Mouse (Mus musculus): ENCODE results near the gene Fcna. TPM values are rescaled to one million over a fixed set of nuclear protein-coding genes. Genes with fewer than 3 reads are reported as not detected.
A peak's percentile ranks its signal among the peaks of the same experiment; 100 is the strongest.

The Fcna gene
- polyA plus RNA-seq, 1 experiment from 2014 or later, result 3.3 TPM

DNA sequence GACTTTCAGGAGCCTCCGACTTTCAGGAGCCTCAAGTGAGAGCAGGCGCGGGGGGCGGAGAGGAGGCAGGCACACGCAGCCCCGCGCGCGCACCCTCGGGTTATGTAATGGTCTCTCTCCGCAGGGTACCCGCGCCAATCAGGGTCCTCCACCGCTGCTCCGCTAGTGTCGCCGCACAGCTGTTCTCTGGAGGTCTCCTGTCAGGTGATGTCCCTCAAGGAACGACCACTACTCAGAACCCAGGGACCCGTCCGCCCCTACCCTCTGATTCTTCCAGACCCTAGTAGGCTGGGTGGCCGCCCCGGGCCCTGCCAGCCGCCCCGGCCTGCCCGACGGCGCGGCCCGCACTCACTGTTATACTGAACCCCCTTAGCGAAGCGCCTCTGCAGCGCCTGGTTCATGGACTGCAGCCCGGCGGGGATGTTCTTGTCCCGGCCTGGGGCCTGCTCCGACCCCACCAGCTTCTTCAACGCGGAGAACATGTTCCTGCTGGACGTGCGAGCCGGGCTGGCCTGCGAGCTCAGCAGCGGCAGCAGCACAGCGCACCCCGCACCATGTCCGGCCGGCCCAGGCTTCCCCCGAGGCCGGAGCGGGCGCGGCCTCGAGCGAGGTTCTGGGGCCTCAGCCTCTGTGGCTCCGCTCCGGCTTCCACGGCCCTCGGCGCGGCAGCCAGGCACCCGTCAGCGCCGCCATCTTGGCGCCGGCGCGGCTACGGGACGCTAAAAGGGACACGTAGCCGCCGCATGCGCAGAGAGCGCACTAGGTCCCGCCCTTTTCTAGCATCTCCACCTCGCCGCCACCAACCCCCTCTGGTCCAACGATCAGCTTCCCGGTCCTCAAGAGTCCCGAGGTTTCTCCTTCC is 19.8 kb downstream of the Fcna start, which contains the start of gene Rabl6:
Gene Rabl6, minus strand, starts transcription at position 761 of the 862 bp plus-strand sequence.
- Histone ChIP-seq H3K9ac (peak within 1 kb of the TSS; percentile 94), H3K27ac (peak within 1 kb of the TSS; percentile 91), H3K36me3 (no peaks in the 10 kb centered on the region; the same call in 1 of the 2 replicates), H3K27me3 (no peaks in the 10 kb centered on the region; the same call in 1 of the 2 replicates), H3K4me2 (peak within 1 kb of the TSS; percentile 63), H3K4me3 (peak within 1 kb of the TSS; percentile 81), H3K4me1 (replicated peaks) (peaks cover 18% of the 10 kb centered on the region), H3K9me3 (replicated peaks) (no peaks in the 10 kb centered on the region)
- WGBS, result under 1% methylated on average over 80 of the region's 80 CpGs
- peak; percentile 90 for ATAC-seq (replicated peaks; ENCODE audit: insufficient number of reproducible peaks, insufficient read depth, low FRiP score, low read depth)

DNA sequence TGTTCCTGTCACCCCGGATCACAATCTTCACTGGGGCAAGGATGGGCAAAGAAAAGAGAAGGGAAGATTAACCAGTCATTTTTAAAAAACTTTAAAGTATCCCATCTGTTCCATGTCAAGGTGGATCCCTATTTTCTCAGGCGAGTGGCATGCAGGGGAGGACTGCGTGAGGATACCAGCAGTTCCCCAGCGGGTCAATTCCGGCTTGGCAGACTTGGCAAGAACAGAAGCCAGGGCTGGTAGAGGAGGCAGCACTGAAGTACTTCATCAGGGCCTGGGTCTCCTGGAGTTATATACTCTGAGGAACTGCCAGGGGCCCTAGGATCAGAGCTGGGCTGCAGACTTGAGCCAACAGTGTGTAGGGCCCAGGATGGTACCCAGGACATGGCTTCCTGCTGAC is 25.3 kb downstream of the Fcna start:
- Histone ChIP-seq H3K36me3 (peaks cover 51% of the 10 kb centered on the region), H3K9me3 (replicated peaks) (no peaks in the 10 kb centered on the region), H3K4me3 (no peak overlapping the region), H3K27ac (no peak overlapping the region), H3K27me3 (no peaks in the 10 kb centered on the region), H3K4me1 (replicated peaks) (peaks cover 23% of the 10 kb centered on the region), H3K9ac (no peak overlapping the region), H3K4me2 (no peak overlapping the region)
- 85% methylated on average over 5 of the region's 5 CpGs for WGBS
- ATAC-seq (replicated peaks; ENCODE audit: insufficient number of reproducible peaks, insufficient read depth, low FRiP score, low read depth), result no peak

DNA sequence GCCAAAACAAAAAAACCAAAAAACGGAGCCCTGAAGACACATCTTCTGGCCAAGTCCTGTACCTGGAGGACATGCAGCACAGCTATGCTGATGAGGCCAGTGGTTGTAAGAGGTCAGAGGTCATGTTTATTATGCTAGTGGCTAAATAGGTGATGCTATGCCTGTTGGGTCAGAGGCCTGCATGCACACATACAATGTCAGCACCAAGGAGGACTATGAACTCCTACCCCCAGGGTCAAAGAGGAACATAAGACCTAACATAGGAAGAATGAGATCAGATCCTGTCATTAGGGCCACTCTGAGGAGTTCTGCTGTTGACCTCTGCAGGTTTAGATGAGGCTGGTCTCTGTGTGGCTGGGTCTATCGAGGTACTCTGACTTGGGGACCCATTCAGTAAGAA is 27.8 kb downstream of the Fcna start:
- no peak for ATAC-seq (replicated peaks; ENCODE audit: insufficient number of reproducible peaks, insufficient read depth, low FRiP score, low read depth)
- Histone ChIP-seq H3K4me3 (no peak overlapping the region), H3K27me3 (no peaks in the 10 kb centered on the region), H3K36me3 (peaks cover 75% of the 10 kb centered on the region), H3K4me2 (no peak overlapping the region), H3K4me1 (replicated peaks) (peaks cover 9% of the 10 kb centered on the region; the same call in 1 of the 2 replicates), H3K27ac (no peak overlapping the region), H3K9ac (no peak overlapping the region), H3K9me3 (replicated peaks) (no peaks in the 10 kb centered on the region)
- WGBS, result 83% methylated on average over 2 of the region's 2 CpGs

DNA sequence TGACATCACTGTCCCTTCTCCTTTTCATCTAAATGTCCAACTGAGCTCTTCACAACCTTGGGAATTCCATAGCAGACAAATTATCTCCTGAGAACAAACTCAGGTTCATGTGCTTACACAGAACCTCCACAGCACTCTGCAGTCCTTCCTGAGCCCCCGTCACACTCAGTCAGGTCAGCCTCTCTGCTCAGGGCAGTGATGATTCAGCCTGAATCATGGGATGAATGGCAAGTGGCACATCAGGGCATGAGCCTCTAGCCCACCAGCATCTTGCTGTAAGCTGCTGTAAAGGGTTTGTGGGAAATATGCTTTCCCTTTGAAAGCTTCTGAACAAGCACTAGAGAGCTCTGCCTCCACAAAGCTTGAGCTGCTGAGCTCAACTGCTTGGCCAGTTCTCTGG is 29.1 kb downstream of the Fcna start:
- 78% methylated on average over 1 of the region's 1 CpGs for WGBS
- no peak overlapping the region for H3K9ac ChIP-seq
- no peak overlapping the region for H3K4me2 ChIP-seq
- peaks cover 9% of the 10 kb centered on the region; the same call in 1 of the 2 replicates for H3K4me1 ChIP-seq (replicated peaks)
- no peak overlapping the region for H3K27ac ChIP-seq
- no peaks in the 10 kb centered on the region for H3K9me3 ChIP-seq (replicated peaks)
- no peak for ATAC-seq (replicated peaks; ENCODE audit: insufficient number of reproducible peaks, insufficient read depth, low FRiP score, low read depth)
- H3K27me3 ChIP-seq, result no peaks in the 10 kb centered on the region
- peaks cover 82% of the 10 kb centered on the region for H3K36me3 ChIP-seq
- no peak overlapping the region for H3K4me3 ChIP-seq

DNA sequence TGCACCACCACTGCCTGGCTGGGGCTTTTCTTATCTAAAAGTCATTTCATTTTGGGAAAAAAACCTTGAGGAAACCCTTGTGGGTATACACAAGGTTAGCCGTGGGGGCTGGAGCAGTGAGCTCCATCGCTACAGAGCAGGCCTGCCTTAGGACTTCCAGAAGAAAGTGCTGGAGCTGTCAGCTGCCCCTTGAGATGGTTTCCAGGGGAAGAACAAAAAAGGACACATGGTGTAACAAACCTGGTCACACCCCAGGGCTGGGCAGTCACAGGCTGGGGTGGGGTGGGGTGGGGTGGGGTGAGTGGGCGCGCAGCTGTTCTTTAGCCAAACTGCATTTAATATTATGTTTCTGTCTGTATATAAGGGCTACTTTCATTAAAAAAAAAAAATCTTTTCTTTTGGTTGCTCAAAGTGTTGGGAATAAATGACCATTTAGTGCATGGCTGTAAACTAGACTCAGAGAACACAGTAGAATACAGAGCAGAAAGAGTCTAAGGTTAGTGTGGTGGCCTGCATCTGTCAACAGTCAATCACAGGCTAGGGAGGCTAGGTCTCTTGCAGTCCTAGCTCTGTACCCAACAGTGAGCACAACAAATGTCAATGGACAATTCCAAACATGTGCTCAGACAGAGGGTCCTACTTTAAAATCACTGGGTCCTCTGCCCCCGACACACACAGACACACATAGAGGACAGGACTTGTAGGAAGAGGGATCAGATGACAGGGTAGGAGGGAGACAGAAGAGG is 30.9 kb downstream of the Fcna start:
- peaks cover 92% of the 10 kb centered on the region for H3K36me3 ChIP-seq
- H3K9ac ChIP-seq, result no peak overlapping the region
- H3K4me2 ChIP-seq, result no peak overlapping the region
- H3K4me1 ChIP-seq (replicated peaks), result peaks cover 9% of the 10 kb centered on the region; the same call in 1 of the 2 replicates
- no peak overlapping the region for H3K4me3 ChIP-seq
- H3K27ac ChIP-seq, result no peak overlapping the region
- H3K9me3 ChIP-seq (replicated peaks), result no peaks in the 10 kb centered on the region
- no peaks in the 10 kb centered on the region for H3K27me3 ChIP-seq
- 92% methylated on average over 5 of the region's 5 CpGs for WGBS
- no peak for ATAC-seq (replicated peaks; ENCODE audit: insufficient number of reproducible peaks, insufficient read depth, low FRiP score, low read depth)

DNA sequence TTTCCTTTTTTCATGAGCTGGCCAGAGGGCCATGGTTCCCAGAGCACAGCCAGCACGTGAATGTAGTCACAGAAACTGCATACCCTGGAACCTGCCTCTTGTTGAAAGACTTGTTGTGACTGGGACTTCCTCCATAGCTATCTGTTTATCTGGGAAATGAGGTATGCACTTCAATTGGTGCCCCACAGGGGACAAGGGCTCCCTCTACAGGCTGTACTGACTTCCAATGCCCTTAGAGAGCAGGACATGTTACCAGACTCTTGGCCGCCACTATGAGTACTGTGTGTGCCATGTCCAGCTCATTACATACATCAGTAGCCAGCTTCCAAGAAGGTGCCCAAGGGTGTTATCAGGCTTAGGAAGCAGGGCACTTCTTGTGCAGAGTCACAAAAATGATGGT is 36.0 kb downstream of the Fcna start:
- Histone ChIP-seq H3K9ac (no peak overlapping the region), H3K4me1 (replicated peaks) (peaks cover 12% of the 10 kb centered on the region), H3K4me2 (no peak overlapping the region), H3K27ac (no peak overlapping the region), H3K36me3 (peaks cover 63% of the 10 kb centered on the region), H3K9me3 (replicated peaks) (no peaks in the 10 kb centered on the region), H3K4me3 (no peak overlapping the region), H3K27me3 (no peaks in the 10 kb centered on the region)
- WGBS, result 85% methylated on average over 2 of the region's 2 CpGs
- no peak for ATAC-seq (replicated peaks; ENCODE audit: insufficient number of reproducible peaks, insufficient read depth, low FRiP score, low read depth)

DNA sequence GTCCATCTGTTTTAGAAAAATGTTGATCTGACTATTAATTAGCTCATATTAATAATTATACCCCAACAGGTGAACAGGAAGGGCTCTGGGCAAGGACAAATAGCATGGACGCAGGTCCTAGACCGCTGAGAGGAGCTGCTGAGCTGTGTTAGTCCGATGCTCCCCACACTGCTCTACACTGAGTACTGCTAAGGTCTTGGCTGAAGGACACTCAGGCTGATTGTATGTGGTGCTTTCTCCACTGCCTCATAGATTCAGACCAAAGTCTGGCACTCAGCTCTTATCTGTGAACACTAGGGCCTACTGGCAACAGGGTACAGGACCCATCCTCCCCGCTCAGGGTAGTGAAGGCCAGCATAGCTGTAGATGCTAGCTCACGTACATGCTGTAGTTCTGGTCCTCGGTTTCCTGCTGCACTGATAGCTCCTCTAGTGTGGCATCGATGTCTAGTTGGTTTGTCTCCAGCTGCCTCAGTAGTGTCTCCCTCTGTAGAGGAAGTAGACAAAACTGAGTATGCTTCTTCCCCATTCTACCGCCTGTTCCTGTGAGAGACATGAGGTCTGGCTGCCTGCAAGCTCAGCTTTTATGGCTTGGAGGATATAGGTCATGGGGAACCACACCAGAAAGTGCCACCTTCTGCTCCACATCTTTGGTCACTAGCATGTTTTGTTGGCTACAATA is 39.5 kb downstream of the Fcna start:
- peaks cover 16% of the 10 kb centered on the region for H3K4me1 ChIP-seq (replicated peaks)
- no peaks in the 10 kb centered on the region for H3K27me3 ChIP-seq
- H3K4me2 ChIP-seq, result no peak overlapping the region
- 85% methylated on average over 8 of the region's 8 CpGs for WGBS
- peaks cover 55% of the 10 kb centered on the region for H3K36me3 ChIP-seq
- H3K9me3 ChIP-seq (replicated peaks), result no peaks in the 10 kb centered on the region
- no peak overlapping the region for H3K9ac ChIP-seq
- peak; percentile 49; the same call in 1 of the 2 replicates for ATAC-seq (replicated peaks; ENCODE audit: insufficient number of reproducible peaks, insufficient read depth, low FRiP score, low read depth)
- H3K27ac ChIP-seq, result peak overlapping the region; percentile 25; the same call in 1 of the 2 replicates
- no peak overlapping the region for H3K4me3 ChIP-seq

DNA sequence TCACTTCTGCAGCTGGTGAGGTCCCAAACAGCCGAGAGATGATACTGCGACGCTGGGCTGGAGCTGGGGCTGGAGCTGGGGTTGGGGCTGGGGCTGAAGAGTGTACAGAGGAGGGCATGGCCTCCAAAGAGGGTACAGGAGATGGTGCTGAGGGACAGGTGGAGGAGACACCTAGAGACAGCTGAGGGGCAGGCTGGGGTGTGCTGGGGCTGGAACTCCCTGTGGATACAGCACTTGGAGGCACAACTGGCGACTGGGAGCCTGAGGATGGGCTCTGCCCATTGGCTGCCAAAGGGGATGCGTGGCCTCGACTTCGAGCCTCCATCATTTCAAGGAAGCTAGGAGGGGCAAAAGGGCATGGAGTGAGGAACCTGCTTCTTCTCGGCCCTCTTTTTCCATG is 40.5 kb downstream of the Fcna start:
- Histone ChIP-seq H3K9me3 (replicated peaks) (no peaks in the 10 kb centered on the region), H3K36me3 (peaks cover 44% of the 10 kb centered on the region), H3K4me1 (replicated peaks) (peaks cover 21% of the 10 kb centered on the region), H3K9ac (no peak overlapping the region), H3K27me3 (no peaks in the 10 kb centered on the region), H3K4me3 (no peak overlapping the region), H3K4me2 (no peak overlapping the region), H3K27ac (no peak overlapping the region)
- 85% methylated on average over 8 of the region's 8 CpGs for WGBS
- no peak for ATAC-seq (replicated peaks; ENCODE audit: insufficient number of reproducible peaks, insufficient read depth, low FRiP score, low read depth)

DNA sequence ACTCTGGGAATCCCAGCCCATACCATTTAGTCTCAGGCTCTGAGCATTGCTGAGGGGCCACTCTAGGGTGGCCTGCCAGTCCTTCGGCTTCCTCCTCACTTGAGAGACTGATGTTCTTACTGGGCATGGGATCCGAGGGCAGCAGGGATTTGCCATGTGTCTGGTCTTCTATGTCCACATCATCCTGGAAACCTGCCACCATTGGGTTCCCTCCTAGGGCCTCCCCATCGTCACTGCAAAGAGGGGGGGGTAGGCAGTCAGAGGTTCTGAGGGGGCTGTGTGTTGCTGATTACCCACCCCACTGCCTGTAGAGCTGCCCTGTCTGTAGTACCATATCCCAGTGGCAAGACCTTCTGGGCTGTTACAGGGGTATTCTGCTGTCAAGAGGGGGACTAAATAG is 42.2 kb downstream of the Fcna start:
- H3K27me3 ChIP-seq, result peaks cover 8% of the 10 kb centered on the region
- no peak overlapping the region for H3K9ac ChIP-seq
- no peak overlapping the region for H3K4me2 ChIP-seq
- no peak overlapping the region for H3K27ac ChIP-seq
- no peak for ATAC-seq (replicated peaks; ENCODE audit: insufficient number of reproducible peaks, insufficient read depth, low FRiP score, low read depth)
- H3K9me3 ChIP-seq (replicated peaks), result no peaks in the 10 kb centered on the region
- H3K4me3 ChIP-seq, result no peak overlapping the region
- H3K36me3 ChIP-seq, result peaks cover 29% of the 10 kb centered on the region
- 77% methylated on average over 3 of the region's 3 CpGs for WGBS
- peaks cover 35% of the 10 kb centered on the region for H3K4me1 ChIP-seq (replicated peaks)

DNA sequence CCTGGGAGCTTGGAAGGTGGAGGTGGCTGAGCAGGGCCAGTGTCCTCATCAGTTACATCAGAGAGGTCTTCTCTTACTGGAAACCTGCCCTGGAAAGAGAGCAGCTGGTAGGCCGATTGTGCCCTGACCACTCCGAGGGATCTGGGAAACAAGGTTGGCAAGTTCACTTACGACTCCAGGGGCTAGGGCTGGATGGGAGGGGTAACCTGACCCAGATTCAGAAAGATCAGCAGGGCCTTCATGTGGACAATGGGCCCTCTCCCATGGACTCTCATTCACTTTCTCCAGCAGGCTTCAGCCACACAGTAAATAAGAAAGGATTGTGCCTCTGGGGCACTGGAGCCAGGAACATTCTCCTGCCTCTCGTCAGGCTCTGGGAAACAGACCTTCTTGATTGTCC is 43.0 kb downstream of the Fcna start:
- WGBS, result 83% methylated on average over 4 of the region's 4 CpGs
- no peaks in the 10 kb centered on the region for H3K9me3 ChIP-seq (replicated peaks)
- no peak overlapping the region for H3K27ac ChIP-seq
- no peak overlapping the region for H3K9ac ChIP-seq
- no peak overlapping the region for H3K4me2 ChIP-seq
- peaks cover 16% of the 10 kb centered on the region for H3K27me3 ChIP-seq
- ATAC-seq (replicated peaks; ENCODE audit: insufficient number of reproducible peaks, insufficient read depth, low FRiP score, low read depth), result no peak
- no peak overlapping the region for H3K4me3 ChIP-seq
- peaks cover 42% of the 10 kb centered on the region for H3K4me1 ChIP-seq (replicated peaks)
- peaks cover 25% of the 10 kb centered on the region for H3K36me3 ChIP-seq

DNA sequence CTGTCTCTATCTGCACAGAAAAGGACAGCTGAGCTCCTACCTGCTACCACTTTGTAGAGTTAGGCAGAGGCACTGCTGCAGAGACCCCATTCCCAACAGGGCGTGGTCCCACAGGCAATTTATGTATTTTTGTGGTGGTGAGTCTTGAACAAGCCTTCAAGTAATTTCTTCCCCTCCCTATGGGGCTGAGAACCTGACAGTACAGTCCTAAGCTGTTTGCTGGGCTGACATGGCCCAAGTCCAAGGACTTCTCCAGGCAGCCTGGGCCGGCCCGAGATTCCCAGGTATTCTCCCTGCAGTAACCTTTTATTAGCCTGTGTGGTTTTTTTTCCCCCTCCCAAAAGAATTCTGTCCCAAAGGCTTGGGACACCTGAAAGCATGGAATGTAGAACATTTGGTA is 43.7 kb downstream of the Fcna start:
- H3K4me2 ChIP-seq, result no peak overlapping the region
- 84% methylated on average over 3 of the region's 3 CpGs for WGBS
- H3K36me3 ChIP-seq, result peaks cover 21% of the 10 kb centered on the region

More for the DNA sequence above, 43.7 kb downstream of the Fcna start:
- no peak overlapping the region for H3K9ac ChIP-seq
- ATAC-seq (replicated peaks; ENCODE audit: insufficient number of reproducible peaks, insufficient read depth, low FRiP score, low read depth), result no peak
- H3K27ac ChIP-seq, result no peak overlapping the region
- no peaks in the 10 kb centered on the region for H3K9me3 ChIP-seq (replicated peaks)
- peaks cover 23% of the 10 kb centered on the region for H3K27me3 ChIP-seq
- no peak overlapping the region for H3K4me3 ChIP-seq
- H3K4me1 ChIP-seq (replicated peaks), result peaks cover 49% of the 10 kb centered on the region

All from heart, embryonic 15.5 days (tissue).